Mouse (Mus musculus) left cerebral cortex, adult 2 months (tissue): ENCODE measurements around the gene Rnpepl1. TPM values are rescaled to one million over a fixed set of nuclear protein-coding genes. Genes with fewer than 3 reads are reported as not detected.

ENCODE experiments used
- DNase-seq, 2 experiments: peaks; one replicate each; pipeline ENCODE4 v3.0.0; 2021 to 2022; ENCODE audit warnings: low spot score in 2 of 2, mixed read lengths in 1 of 2; ENCODE audit errors: extremely low spot score in 1 of 2
- H3K27ac ChIP-seq: fragments of 200-600 bp; 2 replicates; pipeline ENCODE4 v1.8.1; 2022
- H3K4me3 ChIP-seq: fragments of 200-600 bp; 2 replicates; pipeline ENCODE4 v1.8.1; 2022
- CTCF ChIP-seq: fragments of 200-600 bp; IDR thresholded peaks from 2 replicates; pipeline ENCODE4 v1.8.1; 2022; ENCODE audit warnings: antibody characterized with exemption, mild to moderate bottlenecking, moderate library complexity
- intact Hi-C: fragments of 180-260 bp; cut with DNase I; formaldehyde crosslinking; loops from one replicate; pipeline ENCODE4 v1.15.1; 2025
- long read RNA-seq, 2 experiments: library from polyadenylated mRNA; stranded (forward); transcript quantifications; one replicate each; pipeline ENCODE4 v2.0.0; 2021; ENCODE audit warnings: borderline mapping rate in 2 of 2
- total RNA-seq, 2 experiments: library from RNA; stranded (reverse); gene quantifications; 2 replicates each; pipeline ENCODE4 v1.2.3; 2021

Gene Rnpepl1
- 10 to 100 TPM; 30.2 to 37.4 TPM for total RNA-seq
- long read RNA-seq, experiment 1, transcript Rnpepl1-201 (11 exons, 3,337 nt), result major isoform, 21 of 42 reads
- long read RNA-seq, experiment 1, partial matches to known transcripts, result 3 of 42 reads
- long read RNA-seq, experiment 1, other reads (novel, unspliced or antisense), result 18 of 42 reads
- long read RNA-seq, experiment 2, full-length matches to known transcripts, result 18 of 54 reads
- long read RNA-seq, experiment 2, partial matches to known transcripts, result 12 of 54 reads
- long read RNA-seq, experiment 2, other reads (novel, unspliced or antisense), result 24 of 54 reads

DNA sequence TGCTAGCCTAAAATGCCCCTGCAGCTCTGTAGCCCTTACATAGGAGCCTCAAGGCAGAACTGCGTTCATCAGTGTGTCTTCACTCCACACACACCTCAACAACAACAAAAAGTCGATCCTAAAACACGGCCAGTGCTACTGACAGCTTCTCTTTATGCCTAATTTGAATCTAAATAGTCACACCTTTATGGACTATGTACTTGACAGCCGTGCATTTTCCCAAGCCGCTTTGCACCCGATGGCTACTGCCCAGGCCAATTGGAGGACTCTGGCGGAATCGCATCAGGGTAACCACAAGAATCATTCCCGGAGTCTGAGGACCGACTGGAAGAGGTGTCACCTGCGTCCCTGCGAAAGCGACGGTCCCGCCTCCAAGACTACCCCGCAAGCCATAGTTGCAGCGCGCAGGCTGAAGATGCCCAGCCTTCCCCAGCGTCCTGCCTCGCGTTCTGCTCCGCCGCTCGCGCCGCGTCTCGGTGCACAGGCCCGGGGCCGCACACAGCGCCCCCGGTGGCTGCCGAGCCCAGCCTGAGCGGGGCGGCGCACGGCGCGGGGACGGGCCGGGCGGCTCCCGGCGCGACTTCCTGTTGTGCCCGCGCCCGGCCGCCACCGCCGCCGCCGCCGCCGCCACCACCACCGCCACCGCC lies at the start of gene Rnpepl1:
Gene Rnpepl1, plus strand, starts transcription at position 545 of the 647 bp plus-strand sequence.
- intact Hi-C loops, result no loop called here
- H3K4me3 ChIP-seq, result peak within 1 kb of the TSS; percentile 65
- peak; percentile 82 for DNase-seq
- H3K27ac ChIP-seq, result peak within 1 kb of the TSS; percentile 93
- peak; percentile 63 for TF ChIP-seq CTCF

- intact Hi-C loops, result no loop called here
- TF ChIP-seq CTCF, result no peak
- no peak for DNase-seq
- Histone ChIP-seq H3K27ac (no peak overlapping the region), H3K4me3 (no peak overlapping the region)
Observed at GRCm38 (mm10) chr1:92861503-92861902, 49.1 kb upstream of the Rnpepl1 start.

DNA sequence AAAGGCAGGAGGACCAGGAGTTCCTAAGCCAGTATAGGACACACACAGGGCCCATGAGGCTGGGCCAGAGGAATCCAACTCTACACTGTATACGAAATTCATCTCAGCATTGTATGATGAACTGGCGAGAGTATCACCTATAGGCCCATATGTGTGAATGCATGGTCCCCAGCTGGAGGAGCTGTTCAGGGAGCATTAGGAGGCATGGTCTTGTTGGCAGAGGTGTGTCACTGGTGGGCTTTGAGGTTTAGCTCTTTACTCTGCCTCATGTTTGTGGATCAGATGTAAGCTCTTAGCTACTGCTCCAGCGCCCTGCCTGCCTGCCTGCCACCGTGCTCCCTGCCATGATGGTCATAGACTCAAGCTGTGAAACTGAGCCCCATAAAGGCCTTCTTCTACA lies 47.3 kb upstream of the Rnpepl1 start:
- TF ChIP-seq CTCF, result no peak

GRCm38 (mm10) chr1:92866170-92866569 lies 44.4 kb upstream of the Rnpepl1 start:
- TF ChIP-seq CTCF, result no peak
- no peak for DNase-seq
- intact Hi-C loops, result no loop called here

More for the DNA sequence above, 47.3 kb upstream of the Rnpepl1 start:
- no peak for DNase-seq
- intact Hi-C loops, result no loop called here
- no peak overlapping the region for H3K4me3 ChIP-seq
- no peak overlapping the region for H3K27ac ChIP-seq

DNA sequence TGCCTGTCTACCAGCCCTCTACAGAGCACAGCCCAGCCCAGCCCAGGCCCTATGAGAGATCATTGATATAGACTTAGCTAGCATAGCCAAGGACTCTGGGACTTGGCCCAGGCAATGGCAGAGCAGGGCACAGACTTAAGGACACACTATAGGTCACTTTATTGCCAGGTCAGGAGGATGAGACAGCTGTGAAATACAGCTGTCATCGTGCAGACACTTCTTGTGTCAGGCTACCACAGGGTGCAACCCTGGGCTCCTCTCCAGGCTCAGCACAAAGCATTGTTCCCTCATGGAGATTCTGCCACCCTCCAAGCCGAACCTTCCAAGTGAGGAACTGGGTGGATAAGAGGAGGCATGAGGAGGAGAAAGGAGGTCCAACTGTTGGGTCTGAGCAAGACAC lies 40.6 kb upstream of the Rnpepl1 start:
- intact Hi-C loops, result no loop called here
- no peak for TF ChIP-seq CTCF

More at GRCm38 (mm10) chr1:92866170-92866569, 44.4 kb upstream of the Rnpepl1 start:
- Histone ChIP-seq H3K27ac (no peak overlapping the region), H3K4me3 (no peak overlapping the region)

GRCm38 (mm10) chr1:92872666-92873065 lies 37.9 kb upstream of the Rnpepl1 start:
- Histone ChIP-seq H3K4me3 (no peak overlapping the region), H3K27ac (no peak overlapping the region)
- no peak for DNase-seq
- TF ChIP-seq CTCF, result no peak
- intact Hi-C loops, result no loop called here

More for the DNA sequence above, 40.6 kb upstream of the Rnpepl1 start:
- H3K27ac ChIP-seq, result no peak overlapping the region
- H3K4me3 ChIP-seq, result no peak overlapping the region
- no peak for DNase-seq

DNA sequence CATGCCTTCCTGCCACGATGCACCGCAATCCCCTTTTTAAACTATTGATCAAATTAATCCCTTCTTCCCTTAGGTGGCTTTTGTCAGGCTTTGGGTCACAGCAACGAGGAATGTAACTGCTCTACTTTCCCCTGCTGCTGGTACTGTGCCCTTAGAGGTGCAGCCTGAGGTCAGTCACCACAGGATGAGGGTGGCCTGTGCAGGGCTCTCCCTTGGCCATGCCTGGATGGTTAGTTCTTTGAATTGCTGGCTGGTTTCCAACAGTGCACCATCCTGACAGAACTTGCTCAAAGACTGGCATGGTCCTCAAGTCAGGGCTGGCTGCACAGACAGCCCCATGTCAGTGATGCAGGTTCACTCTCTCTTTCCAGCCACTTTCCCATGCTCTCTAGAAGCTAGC lies 36.6 kb upstream of the Rnpepl1 start:
- intact Hi-C loops, result no loop called here
- H3K27ac ChIP-seq, result no peak overlapping the region
- TF ChIP-seq CTCF, result no peak
- H3K4me3 ChIP-seq, result no peak overlapping the region
- DNase-seq, result no peak

DNA sequence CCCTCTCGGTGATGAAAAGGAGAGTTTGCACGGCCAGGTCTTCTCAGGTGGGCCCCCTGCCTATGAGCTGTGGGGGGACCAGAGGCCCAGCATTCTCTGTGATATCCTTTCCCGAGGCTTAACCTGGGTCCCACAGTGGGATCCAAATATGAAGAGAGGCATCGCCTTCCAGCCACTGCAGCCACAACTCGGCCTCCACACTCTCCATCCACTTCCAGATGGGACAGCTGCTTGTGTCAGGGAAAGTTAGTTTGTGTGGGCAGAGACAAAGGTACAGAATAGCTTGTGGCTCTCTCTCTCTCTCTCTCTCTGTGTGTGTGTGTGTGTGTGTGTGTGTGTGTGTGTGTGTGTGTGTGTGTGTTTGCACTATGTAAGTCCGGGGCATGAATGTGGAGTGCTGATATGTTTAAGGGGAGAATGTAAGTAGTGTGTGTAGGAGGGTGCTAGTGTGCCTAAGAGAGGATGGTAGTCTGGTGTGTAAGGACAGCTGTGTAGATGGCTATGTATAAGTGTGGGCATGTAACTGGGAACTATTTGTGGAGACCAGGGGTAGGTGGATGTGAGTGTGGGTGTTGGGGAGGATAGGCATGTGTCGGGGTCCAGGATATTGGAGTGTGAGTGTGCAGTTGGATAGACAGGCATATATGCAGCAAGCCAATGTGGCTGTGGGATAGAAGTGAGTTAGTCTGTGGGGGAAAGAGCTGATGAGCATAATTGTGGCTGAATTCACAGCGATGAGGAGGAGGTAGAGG lies 35.0 kb upstream of the Rnpepl1 start:
- no peak for DNase-seq
- intact Hi-C loops, result no loop called here
- no peak for TF ChIP-seq CTCF
- no peak overlapping the region for H3K27ac ChIP-seq
- H3K4me3 ChIP-seq, result no peak overlapping the region

- Histone ChIP-seq H3K4me3 (no peak overlapping the region), H3K27ac (no peak overlapping the region)
- intact Hi-C loops, result no loop called here
- TF ChIP-seq CTCF, result no peak
- no peak for DNase-seq
Observed at GRCm38 (mm10) chr1:92877431-92877978, 33.1 kb upstream of the Rnpepl1 start.

- intact Hi-C loops, result no loop called here
- DNase-seq, result no peak
- Histone ChIP-seq H3K27ac (no peak overlapping the region), H3K4me3 (no peak overlapping the region)
- TF ChIP-seq CTCF, result no peak
Observed at GRCm38 (mm10) chr1:92878066-92878741, 32.4 kb upstream of the Rnpepl1 start.

- no peak overlapping the region for H3K4me3 ChIP-seq
- intact Hi-C loops, result no loop called here
- no peak for TF ChIP-seq CTCF
- no peak overlapping the region for H3K27ac ChIP-seq
- peak in 1 of 2 experiments; percentile 64 for DNase-seq
Observed at GRCm38 (mm10) chr1:92879266-92879665, 31.3 kb upstream of the Rnpepl1 start.
